Mouse (Mus musculus) common myeloid progenitor, adult 5-6 weeks (primary cell): ENCODE data around the gene Tmem259. TPM values are rescaled to one million over a fixed set of nuclear protein-coding genes. Genes with fewer than 3 reads are reported as not detected.

Experiments used
- ATAC-seq: replicated peaks from 2 replicates; pipeline ENCODE4 v1.8.0; 2016; ENCODE audit warnings: low read depth, mild to moderate bottlenecking, moderate TSS enrichment, inconsistent platforms; ENCODE audit not compliant: poor library complexity, severe bottlenecking
- total RNA-seq: library from RNA; stranded (forward); fragments of 200-1000, 187-1606 nt; gene quantifications from 2 replicates; pipeline ENCODE4 v1.2.3, GENCODE M21; 2017

Tmem259 gene
- total RNA-seq, 1 experiment from 2014 or later, result 56.7 TPM

DNA sequence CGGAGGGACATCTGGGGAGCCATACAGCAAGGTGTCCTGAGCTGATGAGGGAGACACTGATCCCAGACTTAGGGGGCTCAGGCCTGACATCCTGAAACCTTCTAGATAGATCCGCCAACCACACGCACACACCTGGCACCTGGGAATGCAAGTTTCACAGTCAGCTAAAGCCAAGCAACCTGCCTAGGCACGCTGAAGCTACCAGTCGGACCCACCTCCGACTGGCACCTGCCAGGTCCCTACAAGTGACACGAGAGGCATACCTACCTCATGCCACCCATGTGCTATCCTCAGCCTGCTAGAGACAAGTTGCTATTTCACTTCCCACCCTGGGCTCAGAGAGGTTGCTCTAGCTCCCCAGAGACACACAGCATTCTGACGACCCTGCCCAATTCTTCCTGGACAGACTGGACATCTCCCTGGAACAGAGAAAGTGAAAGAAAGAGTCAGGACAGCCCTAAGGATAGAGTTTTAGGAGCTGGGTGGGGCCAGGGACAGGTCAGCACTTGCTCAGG, 5.2 kb upstream of the Tmem259 start:
- no peak for ATAC-seq

DNA sequence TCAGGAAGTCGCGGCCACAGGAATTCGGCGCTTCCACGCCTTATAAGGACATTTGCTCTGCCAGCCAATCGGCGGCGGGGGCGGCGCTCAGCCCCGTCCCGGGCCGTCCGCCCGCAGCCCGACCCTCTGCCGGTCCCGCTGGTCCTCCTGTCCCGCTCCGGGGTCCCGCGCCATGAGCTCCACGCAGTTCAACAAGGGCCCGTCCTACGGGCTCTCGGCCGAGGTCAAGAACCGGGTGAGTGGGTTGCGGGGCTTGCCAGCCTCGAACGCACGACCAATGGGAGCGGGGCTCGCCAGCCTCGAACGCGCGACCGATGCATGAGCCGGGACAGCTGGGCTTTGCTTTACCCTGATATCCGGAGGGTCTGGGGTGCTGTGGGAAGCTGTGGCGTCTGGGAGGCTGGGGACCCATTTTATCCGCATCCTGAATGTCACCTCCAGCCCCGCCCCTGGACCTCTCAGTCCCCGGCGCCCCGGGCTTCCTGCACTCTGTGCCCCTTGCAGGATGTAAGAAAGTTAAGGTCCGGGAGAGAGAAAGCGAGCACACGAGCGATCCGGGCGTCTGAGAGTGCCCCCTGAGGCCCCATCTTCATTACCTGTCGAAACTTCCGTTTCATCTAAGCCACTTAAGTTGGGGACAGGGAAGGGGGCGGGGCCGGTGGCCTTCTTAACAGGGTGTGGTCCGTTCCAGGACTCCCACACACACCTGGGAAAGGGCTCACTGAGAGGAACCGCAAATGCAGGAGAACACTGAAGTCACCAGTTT, 4.6 kb upstream of the Tmem259 start, which contains the start of gene Cnn2:
Gene Cnn2 (plus strand): TSS at position 79 of the 766 bp plus-strand sequence.
- ATAC-seq, result no peak

GRCm38 (mm10) chr10:79987771-79988505, 3.8 kb upstream of the Tmem259 start:
- ATAC-seq, result no peak

- peak; percentile 38 for ATAC-seq
Observed at GRCm38 (mm10) chr10:79986963-79987362, 2.8 kb upstream of the Tmem259 start.

GRCm38 (mm10) chr10:79986232-79986878, 2.2 kb upstream of the Tmem259 start:
- ATAC-seq, result no peak

GRCm38 (mm10) chr10:79985334-79986231, 1.5 kb upstream of the Tmem259 start:
- peak; percentile 19 for ATAC-seq

DNA sequence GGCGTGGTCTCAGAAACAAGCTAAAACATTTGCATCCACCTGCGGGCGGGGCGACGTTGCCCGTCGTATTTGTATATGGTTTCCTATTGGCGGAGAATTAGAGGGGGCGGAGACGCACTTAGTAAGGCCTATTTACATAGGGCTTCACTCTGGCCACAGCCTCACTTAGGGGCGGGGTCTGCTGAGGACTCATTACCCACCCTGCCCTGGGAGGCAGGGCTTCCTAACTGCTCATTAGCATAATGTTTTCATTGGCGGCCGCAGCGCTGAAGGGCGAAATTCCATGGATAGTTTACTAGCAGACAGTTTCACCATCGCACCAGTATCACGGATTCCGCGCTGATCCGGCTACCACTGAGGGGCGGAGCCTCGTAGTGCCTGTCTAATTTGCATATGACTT, 741 bp upstream of the Tmem259 start:
- peak; percentile 73 for ATAC-seq

- no peak for ATAC-seq
Observed at GRCm38 (mm10) chr10:79983670-79984069, 460 bp downstream of the Tmem259 start.

- ATAC-seq, result no peak
Observed at GRCm38 (mm10) chr10:79983205-79983604, 925 bp downstream of the Tmem259 start.

- ATAC-seq, result no peak
Observed at GRCm38 (mm10) chr10:79979401-79980155, 4.6 kb downstream of the Tmem259 start.

DNA sequence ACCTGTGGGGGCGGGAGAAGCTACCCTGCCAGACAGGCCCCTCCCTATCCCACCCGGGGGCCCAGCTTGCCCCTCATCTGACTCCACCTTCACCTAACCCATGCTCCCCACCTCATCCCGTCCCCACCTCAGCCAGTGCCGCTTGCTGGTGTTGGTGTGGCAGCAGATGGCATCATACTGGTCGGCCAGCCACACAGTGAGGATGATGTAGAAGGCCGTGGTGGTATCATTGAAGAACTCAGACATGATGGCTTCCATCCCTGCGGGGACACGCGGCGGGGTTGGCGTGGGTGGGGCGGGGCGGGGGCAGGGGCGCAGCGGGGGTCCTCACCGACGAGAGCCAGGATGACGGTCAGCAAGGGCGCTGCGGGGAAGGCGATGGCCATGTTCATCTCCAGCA, 6.1 kb downstream of the Tmem259 start:
- ATAC-seq, result no peak

DNA sequence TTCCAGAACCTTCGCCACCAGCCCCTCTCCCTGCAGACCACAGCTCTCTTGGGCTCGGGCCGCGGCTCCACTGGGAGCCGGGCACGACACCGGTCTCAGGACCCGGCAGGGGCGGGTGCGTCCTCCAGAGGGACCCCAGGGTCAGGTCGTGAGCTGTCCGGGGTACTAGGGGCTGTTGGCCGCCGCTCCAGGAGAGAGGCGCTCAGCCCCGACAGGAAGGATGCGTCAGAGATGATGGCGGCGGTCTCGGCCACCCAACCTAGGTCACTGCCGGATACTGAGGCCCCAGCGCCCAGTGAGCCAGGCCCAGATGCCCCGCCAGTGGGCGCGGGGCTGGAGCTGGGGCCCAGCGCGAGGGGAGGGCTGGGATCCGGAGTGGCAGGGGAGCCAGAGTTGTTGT, 6.8 kb downstream of the Tmem259 start:
- ATAC-seq, result no peak

- ATAC-seq, result no peak
Observed at GRCm38 (mm10) chr10:79976722-79977107, 7.4 kb downstream of the Tmem259 start.

DNA sequence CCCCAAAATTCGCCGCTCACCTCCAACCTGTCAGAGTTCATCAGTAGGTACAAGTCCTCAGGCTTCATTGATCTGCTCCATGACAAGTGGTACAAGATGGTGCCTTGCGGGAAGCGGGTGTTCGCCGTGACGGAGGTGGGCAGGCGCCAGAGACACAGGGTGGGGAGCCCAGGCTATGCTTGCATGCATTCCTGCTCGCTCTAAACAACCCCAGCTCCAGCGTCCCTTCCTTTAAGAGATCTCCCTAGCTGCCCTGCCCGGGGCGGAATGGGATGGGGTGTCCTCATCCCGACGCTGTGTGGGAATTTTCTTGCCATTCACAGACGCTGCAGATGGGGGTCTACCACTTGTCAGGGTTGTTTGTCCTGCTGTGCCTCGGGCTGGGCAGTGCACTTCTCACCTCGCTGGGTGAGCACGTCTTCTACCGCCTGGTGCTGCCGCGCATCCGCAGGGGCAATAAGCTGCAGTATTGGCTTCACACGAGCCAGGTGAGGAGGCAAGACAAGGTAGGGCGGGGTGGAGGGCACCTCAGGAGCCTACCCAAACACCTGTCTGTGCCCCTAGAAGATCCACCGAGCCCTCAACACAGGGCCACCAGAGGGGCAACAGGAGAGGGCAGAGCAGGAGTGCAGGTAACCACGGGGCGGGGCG, 7.9 kb downstream of the Tmem259 start:
- ATAC-seq, result no peak

GRCm38 (mm10) chr10:79974668-79975067, 9.5 kb downstream of the Tmem259 start:
- 0 out of 2 replicates have a peak, but pooled peaks have one; percentile 37 for ATAC-seq

- no peak for ATAC-seq
Observed at GRCm38 (mm10) chr10:79974087-79974486, 10.0 kb downstream of the Tmem259 start.

DNA sequence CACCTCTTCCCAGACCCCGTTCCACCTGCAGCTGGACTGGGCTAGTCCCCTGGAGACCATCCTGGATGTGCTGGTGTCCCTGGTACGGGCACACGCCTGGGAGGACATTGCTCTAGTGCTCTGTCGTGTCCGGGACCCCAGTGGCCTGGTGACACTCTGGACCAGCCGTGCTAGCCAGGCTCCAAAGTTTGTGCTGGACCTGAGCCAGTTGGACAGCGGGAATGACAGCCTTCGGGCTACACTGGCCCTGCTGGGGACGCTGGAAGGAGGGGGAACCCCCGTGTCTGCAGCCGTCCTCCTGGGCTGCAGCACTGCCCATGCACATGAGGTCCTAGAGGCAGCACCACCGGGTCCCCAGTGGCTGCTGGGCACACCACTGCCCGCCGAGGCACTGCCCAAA, 11.3 kb downstream of the Tmem259 start:
- ATAC-seq, result no peak

DNA sequence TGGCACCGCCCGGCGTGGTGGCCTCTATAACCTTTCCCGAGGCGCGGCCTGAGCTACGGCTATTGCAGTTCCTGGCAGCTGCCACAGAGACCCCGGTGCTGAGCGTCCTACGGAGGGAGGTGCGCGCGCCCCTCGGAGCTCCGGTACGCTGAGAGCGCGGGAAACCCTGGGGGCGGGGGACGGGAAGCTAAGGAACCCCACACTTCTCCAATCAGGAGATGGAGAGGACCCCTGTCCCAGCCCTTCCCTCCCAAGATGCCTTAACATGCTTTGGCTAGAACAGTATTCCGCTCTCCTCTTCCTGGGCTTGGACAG, 13.0 kb downstream of the Tmem259 start:
- ATAC-seq, result 0 out of 2 replicates have a peak, but pooled peaks have one; percentile 20
